Mouse (Mus musculus): ENCODE results near the gene Selenop. TPM values are rescaled to one million over a fixed set of nuclear protein-coding genes. Genes with fewer than 3 reads are reported as not detected.

Gene Selenop
- polyA plus RNA-seq, 1 experiment from 2014 or later: 42.5 TPM

DNA sequence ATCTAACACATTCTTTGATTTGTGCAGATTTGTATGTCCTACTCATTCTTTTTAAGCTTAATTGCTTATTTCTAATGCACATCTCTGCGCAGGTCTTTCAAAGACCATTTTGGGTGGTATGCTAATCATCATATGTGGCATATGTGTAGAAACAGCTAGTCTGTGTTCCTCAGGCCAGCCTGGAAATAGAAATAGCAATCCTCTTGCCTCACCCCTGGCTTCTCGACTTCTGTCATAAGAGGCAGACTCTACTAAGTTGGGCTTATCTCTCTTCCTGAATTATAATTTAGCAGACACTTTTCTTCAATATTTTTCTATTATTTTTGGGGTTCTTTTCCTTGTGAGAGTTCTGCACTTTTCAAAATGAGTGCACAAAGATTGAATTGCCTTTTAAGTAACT lies 17.7 kb upstream of the Selenop start:
- Histone ChIP-seq H3K4me1 (no peaks in the 10 kb centered on the region), H3K4me2 (no peak overlapping the region), H3K9me3 (no peaks in the 10 kb centered on the region), H3K4me3 (replicated peaks) (no peak overlapping the region), H3K9ac (no peak overlapping the region), H3K27ac (no peak overlapping the region), H3K36me3 (replicated peaks) (no peaks in the 10 kb centered on the region), H3K27me3 (no peaks in the 10 kb centered on the region)
- no peak for ATAC-seq (ENCODE audit: low FRiP score)
- WGBS: 90% methylated on average over 2 of the region's 2 CpGs

GRCm38 (mm10) chr15:3251031-3251717 lies 17.2 kb upstream of the Selenop start:
- no peak overlapping the region for H3K4me3 ChIP-seq (replicated peaks)
- H3K27me3 ChIP-seq: no peaks in the 10 kb centered on the region
- 89% methylated on average over 3 of the region's 3 CpGs for WGBS
- H3K27ac ChIP-seq: no peak overlapping the region
- ATAC-seq (ENCODE audit: low FRiP score): no peak
- no peaks in the 10 kb centered on the region for H3K4me1 ChIP-seq
- H3K9ac ChIP-seq: no peak overlapping the region
- H3K36me3 ChIP-seq (replicated peaks): no peaks in the 10 kb centered on the region
- H3K4me2 ChIP-seq: no peak overlapping the region
- no peaks in the 10 kb centered on the region for H3K9me3 ChIP-seq

DNA sequence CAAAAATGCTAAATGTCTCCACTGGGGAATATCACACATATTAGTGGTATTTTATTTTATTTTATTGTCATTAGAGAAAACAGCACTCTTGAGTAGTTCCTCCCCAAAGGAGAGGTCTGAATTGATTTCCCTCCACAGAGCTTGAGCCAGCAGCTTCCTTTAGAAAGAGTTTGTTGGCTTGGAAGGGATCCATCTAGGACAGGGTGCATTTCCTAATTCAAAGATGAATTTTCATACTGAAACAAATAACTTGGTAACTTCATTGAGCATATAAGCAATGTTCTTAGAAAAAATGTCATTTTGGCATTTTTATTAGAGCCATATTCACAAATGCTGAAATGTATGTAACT lies 16.7 kb upstream of the Selenop start:
- no peaks in the 10 kb centered on the region for H3K27me3 ChIP-seq
- H3K4me1 ChIP-seq: no peaks in the 10 kb centered on the region
- H3K4me3 ChIP-seq (replicated peaks): no peak overlapping the region
- H3K9ac ChIP-seq: no peak overlapping the region
- ATAC-seq (ENCODE audit: low FRiP score): no peak
- no peaks in the 10 kb centered on the region for H3K36me3 ChIP-seq (replicated peaks)
- H3K9me3 ChIP-seq: no peaks in the 10 kb centered on the region
- H3K4me2 ChIP-seq: no peak overlapping the region
- H3K27ac ChIP-seq: no peak overlapping the region

GRCm38 (mm10) chr15:3259025-3259424 lies 9.3 kb upstream of the Selenop start:
- no peaks in the 10 kb centered on the region for H3K4me1 ChIP-seq
- no peak overlapping the region for H3K4me2 ChIP-seq
- H3K36me3 ChIP-seq (replicated peaks): no peaks in the 10 kb centered on the region
- H3K27ac ChIP-seq: no peak overlapping the region
- H3K4me3 ChIP-seq (replicated peaks): no peak overlapping the region
- no peaks in the 10 kb centered on the region for H3K9me3 ChIP-seq
- no peak for ATAC-seq (ENCODE audit: low FRiP score)
- no peak overlapping the region for H3K9ac ChIP-seq
- H3K27me3 ChIP-seq: no peaks in the 10 kb centered on the region
- WGBS: 90% methylated on average over 1 of the region's 1 CpGs

DNA sequence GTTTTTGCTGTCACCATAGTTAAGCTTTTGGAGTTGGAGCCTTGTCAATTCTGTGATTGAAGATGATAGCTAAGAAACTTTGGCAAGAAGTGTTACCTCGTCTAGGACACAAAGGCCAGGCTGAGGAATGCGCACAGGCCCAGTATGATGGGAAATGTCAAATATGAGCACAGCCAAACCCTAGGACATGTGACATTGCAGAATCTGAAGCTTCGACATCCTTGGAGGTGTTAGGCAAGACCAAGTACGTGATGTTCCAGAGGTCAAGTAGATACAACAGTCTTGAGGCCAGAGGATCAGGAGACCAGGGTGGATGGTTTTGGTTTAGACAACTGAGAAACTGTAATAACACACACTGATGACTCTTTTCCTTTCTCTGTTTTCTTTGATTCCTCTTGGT lies 8.0 kb upstream of the Selenop start:
- Histone ChIP-seq H3K9me3 (no peaks in the 10 kb centered on the region), H3K4me1 (no peaks in the 10 kb centered on the region), H3K4me3 (replicated peaks) (no peak overlapping the region), H3K27me3 (no peaks in the 10 kb centered on the region), H3K9ac (no peak overlapping the region), H3K36me3 (replicated peaks) (no peaks in the 10 kb centered on the region), H3K4me2 (no peak overlapping the region), H3K27ac (no peak overlapping the region)
- 92% methylated on average over 4 of the region's 4 CpGs for WGBS
- ATAC-seq (ENCODE audit: low FRiP score): no peak

- H3K4me2 ChIP-seq: no peak overlapping the region
- H3K4me1 ChIP-seq: no peaks in the 10 kb centered on the region
- H3K27me3 ChIP-seq: no peaks in the 10 kb centered on the region
- no peak for ATAC-seq (ENCODE audit: low FRiP score)
- H3K9ac ChIP-seq: no peak overlapping the region
- H3K9me3 ChIP-seq: no peaks in the 10 kb centered on the region
- H3K27ac ChIP-seq: no peak overlapping the region
- WGBS: 72% methylated on average over 3 of the region's 3 CpGs
- H3K36me3 ChIP-seq (replicated peaks): no peaks in the 10 kb centered on the region
- no peak overlapping the region for H3K4me3 ChIP-seq (replicated peaks)
Observed at GRCm38 (mm10) chr15:3262883-3263282, 5.5 kb upstream of the Selenop start.

DNA sequence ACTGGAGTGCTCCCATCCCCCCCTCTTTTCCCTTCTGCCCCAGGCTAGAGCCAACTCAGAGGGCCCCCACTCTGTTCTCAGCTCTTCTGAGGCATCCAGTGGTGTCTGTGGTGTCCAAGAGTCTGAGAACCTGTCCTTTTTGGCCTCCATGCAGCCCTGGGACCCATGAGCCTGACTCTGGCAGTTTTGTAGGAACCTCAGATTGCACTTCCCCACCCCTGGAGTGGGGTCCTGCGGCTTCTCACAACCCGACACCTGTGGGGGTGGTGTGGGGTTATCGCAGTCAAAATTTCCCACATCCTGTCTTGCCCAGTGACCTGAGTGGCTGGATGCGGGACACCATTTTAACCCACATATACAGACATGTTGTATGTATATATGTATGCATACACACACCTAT lies 4.1 kb upstream of the Selenop start:
- H3K9ac ChIP-seq: no peak overlapping the region
- no peaks in the 10 kb centered on the region for H3K36me3 ChIP-seq (replicated peaks)
- no peaks in the 10 kb centered on the region for H3K4me1 ChIP-seq
- no peaks in the 10 kb centered on the region for H3K27me3 ChIP-seq
- H3K4me3 ChIP-seq (replicated peaks): no peak overlapping the region
- ATAC-seq (ENCODE audit: low FRiP score): no peak
- no peaks in the 10 kb centered on the region for H3K9me3 ChIP-seq
- no peak overlapping the region for H3K27ac ChIP-seq
- WGBS: 96% methylated on average over 4 of the region's 4 CpGs
- H3K4me2 ChIP-seq: no peak overlapping the region

DNA sequence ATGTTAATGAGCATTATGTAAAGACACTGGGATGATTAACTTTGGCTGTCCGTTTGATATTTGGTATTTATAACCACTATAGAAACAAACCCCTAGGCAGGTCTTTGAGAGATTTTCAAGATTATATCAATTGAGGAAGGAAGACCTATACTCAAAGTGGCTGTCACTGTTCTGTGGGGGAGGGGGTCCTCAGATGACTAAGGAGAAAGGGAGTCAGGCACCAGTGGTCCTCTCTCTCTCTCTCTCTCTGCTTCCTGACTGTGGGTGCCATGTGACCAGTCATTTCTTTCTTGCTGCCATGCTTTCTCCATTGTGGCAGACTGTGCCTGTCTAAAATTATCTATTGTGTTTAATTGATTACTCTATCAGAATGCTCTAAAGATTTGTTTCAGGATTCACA lies 3.5 kb upstream of the Selenop start:
- no peak overlapping the region for H3K4me2 ChIP-seq
- H3K4me1 ChIP-seq: peaks cover under 1% of the 10 kb centered on the region; the same call in 1 of the 2 replicates
- H3K27me3 ChIP-seq: no peaks in the 10 kb centered on the region
- no peak overlapping the region for H3K9ac ChIP-seq
- no peak for ATAC-seq (ENCODE audit: low FRiP score)
- no peaks in the 10 kb centered on the region for H3K36me3 ChIP-seq (replicated peaks)
- no peaks in the 10 kb centered on the region for H3K9me3 ChIP-seq
- 88% methylated on average over 1 of the region's 1 CpGs for WGBS
- no peak overlapping the region for H3K4me3 ChIP-seq (replicated peaks)
- H3K27ac ChIP-seq: no peak overlapping the region

GRCm38 (mm10) chr15:3269496-3269895 lies 1.1 kb downstream of the Selenop start:
- Histone ChIP-seq H3K4me3 (replicated peaks) (no peak overlapping the region), H3K27ac (no peak overlapping the region)
- ATAC-seq (ENCODE audit: low FRiP score): no peak

DNA sequence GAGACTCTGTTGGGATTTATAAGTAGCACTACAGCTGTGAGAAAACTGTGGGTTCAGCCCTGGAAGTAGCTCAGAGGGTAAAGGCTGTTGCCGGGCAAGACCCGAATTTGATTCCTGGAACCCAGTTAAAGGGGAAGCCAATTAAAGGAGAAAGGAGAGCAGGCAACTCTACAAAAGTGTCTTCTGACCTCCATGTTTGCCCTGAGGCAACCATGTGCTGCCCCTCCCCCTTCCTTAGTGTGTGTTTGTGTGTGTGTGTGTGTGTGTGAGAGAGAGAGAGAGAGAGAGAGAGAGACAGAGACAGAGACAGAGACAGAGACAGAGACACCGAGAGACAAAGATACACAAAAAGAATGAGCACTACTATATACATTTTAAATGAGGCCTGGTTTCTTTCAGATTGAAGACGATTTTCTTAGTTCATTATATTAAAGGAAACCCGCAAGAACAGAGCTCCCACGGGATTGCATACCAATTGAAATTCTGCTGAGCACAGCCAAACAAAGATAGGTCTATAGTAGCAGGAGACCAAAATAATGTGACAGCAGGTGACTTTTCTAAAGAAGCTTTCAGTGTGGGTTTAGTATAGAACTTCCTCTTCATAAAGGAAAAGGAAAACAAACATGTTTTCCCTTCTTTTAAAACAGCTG lies 1.8 kb downstream of the Selenop start:
- peaks cover 11% of the 10 kb centered on the region; the same call in 1 of the 2 replicates for H3K4me1 ChIP-seq
- H3K4me3 ChIP-seq (replicated peaks): no peak overlapping the region
- no peak overlapping the region for H3K27ac ChIP-seq
- no peaks in the 10 kb centered on the region for H3K36me3 ChIP-seq (replicated peaks)
- H3K4me2 ChIP-seq: peak overlapping the region; percentile 36
- 21% methylated on average over 6 of the region's 6 CpGs for WGBS
- no peak; the same call in 1 of the 2 replicates for ATAC-seq (ENCODE audit: low FRiP score)
- H3K27me3 ChIP-seq: no peaks in the 10 kb centered on the region
- H3K9me3 ChIP-seq: no peaks in the 10 kb centered on the region
- no peak overlapping the region for H3K9ac ChIP-seq

More at GRCm38 (mm10) chr15:3269496-3269895, 1.1 kb downstream of the Selenop start:
- Histone ChIP-seq H3K9ac (no peak overlapping the region), H3K36me3 (replicated peaks) (no peaks in the 10 kb centered on the region), H3K4me1 (peaks cover 11% of the 10 kb centered on the region; the same call in 1 of the 2 replicates), H3K27me3 (no peaks in the 10 kb centered on the region), H3K4me2 (no peak overlapping the region), H3K9me3 (no peaks in the 10 kb centered on the region)
- WGBS: 79% methylated on average over 4 of the region's 4 CpGs

DNA sequence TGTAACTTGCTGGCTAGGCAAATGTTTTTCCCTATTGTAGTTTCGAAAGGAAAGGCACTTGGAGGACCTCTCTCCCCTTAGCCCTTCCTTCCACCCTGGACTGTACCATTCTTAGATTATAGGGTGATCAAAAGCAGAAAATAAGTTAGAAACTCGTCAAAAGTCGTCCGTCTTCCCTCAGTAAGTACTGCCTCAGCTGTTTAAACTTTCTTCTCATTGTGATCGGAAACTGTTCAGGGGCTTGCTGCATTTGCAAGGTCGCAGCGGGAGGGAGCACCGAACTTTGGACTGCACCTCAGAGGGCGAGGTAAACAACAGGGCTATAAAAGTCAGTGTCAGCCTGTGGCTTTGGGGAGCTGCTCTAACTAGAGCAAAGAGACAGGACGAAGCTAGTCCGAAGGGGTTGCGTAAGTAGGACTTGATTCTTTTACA lies 2.3 kb downstream of the Selenop start:
- Histone ChIP-seq H3K27me3 (no peaks in the 10 kb centered on the region), H3K9ac (no peak overlapping the region), H3K4me3 (replicated peaks) (peak overlapping the region; percentile 10), H3K4me2 (peak overlapping the region; percentile 36), H3K36me3 (replicated peaks) (no peaks in the 10 kb centered on the region), H3K4me1 (peaks cover 11% of the 10 kb centered on the region; the same call in 1 of the 2 replicates), H3K9me3 (no peaks in the 10 kb centered on the region), H3K27ac (no peak overlapping the region)
- 5% methylated on average over 12 of the region's 12 CpGs for WGBS
- ATAC-seq (ENCODE audit: low FRiP score): peak; percentile 76

DNA sequence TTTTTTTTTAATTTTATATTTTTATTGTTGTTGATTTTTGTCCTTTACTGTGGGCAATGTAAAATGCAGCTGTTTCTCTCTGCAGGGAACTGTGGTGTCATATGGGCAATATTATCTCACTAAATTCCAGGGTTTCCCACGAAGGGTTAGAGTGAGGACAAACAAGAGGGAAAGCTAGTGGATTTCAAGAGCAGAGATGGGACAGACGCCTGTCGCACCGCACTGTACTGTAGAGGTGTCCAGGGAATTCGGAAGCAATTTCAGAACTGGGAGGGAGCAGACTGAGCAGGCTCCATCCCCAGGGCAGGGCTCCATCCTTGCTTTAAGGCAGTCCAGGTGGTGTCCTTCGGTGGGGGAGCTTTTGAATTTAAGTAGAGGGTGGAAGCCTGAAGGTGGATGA lies 2.9 kb downstream of the Selenop start:
- Histone ChIP-seq H3K9me3 (no peaks in the 10 kb centered on the region), H3K36me3 (replicated peaks) (no peaks in the 10 kb centered on the region), H3K9ac (no peak overlapping the region), H3K4me3 (replicated peaks) (no peak overlapping the region), H3K27ac (no peak overlapping the region), H3K4me1 (peaks cover 11% of the 10 kb centered on the region; the same call in 1 of the 2 replicates), H3K27me3 (no peaks in the 10 kb centered on the region), H3K4me2 (no peak overlapping the region)
- 53% methylated on average over 6 of the region's 6 CpGs for WGBS
- ATAC-seq (ENCODE audit: low FRiP score): no peak

DNA sequence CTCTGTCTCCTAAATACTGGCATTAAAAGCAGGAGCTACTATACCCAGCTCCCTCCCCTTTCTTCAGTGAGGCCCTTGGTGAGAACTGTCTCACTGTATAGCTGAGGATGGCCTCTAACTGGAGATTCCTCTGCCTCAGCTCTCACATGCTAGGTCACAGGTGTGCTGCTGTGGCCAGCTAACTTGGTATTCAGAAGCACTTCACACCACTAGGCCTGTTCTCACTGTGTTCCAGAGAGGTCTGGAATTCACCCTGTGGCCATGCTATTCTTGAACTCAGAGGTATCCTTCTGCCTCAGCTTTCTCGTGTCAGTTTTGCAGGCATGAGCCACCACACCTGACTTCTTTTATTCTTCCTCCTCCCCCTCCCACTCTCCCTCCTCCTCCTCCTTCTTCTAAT lies 4.8 kb downstream of the Selenop start:
- Histone ChIP-seq H3K27me3 (no peaks in the 10 kb centered on the region), H3K27ac (no peak overlapping the region), H3K9ac (no peak overlapping the region), H3K9me3 (no peaks in the 10 kb centered on the region), H3K4me2 (no peak overlapping the region), H3K36me3 (replicated peaks) (no peaks in the 10 kb centered on the region), H3K4me3 (replicated peaks) (no peak overlapping the region), H3K4me1 (peaks cover 11% of the 10 kb centered on the region; the same call in 1 of the 2 replicates)
- 88% methylated on average over 1 of the region's 1 CpGs for WGBS
- no peak for ATAC-seq (ENCODE audit: low FRiP score)

All from forebrain, embryonic 12.5 days (tissue).